Mouse (Mus musculus) forebrain, postnatal 0 days (tissue): Measurements from ENCODE around the gene Ppp1r1b. TPM values are rescaled to one million over a fixed set of nuclear protein-coding genes. Genes with fewer than 3 reads are reported as not detected.

ENCODE experiments used
- ATAC-seq: fragments of 200-750 bp; cut with Nextera tagmentation; 2 replicates; pipeline ENCODE4 v1.8.0; 2017; ENCODE audit warnings: mild to moderate bottlenecking, moderate library complexity
- DNase-seq: peaks from one replicate; pipeline ENCODE4 v3.0.0-alpha.2; 2015
- H3K27ac ChIP-seq: fragments of 300-500 bp; sonication (generic); 2 replicates; pipeline ENCODE4 v1.5.1; 2014; ENCODE audit warnings: low read depth, mild to moderate bottlenecking, antibody characterized with exemption, low read length, moderate library complexity, mixed read lengths
- H3K27me3 ChIP-seq: fragments of 300-500 bp; sonication (generic); 2 replicates; pipeline ENCODE4 v1.6.1; 2014; ENCODE audit warnings: mild to moderate bottlenecking, low read length, mixed read lengths; ENCODE audit not compliant: insufficient read depth
- H3K36me3 ChIP-seq: fragments of 300-500 bp; sonication (generic); 2 replicates; pipeline ENCODE4 v1.6.1; 2014; ENCODE audit warnings: mild to moderate bottlenecking, moderate library complexity; ENCODE audit not compliant: insufficient read depth
- H3K4me1 ChIP-seq: fragments of 300-500 bp; sonication (generic); 2 replicates; pipeline ENCODE4 v1.6.1; 2014; ENCODE audit warnings: antibody characterized with exemption; ENCODE audit not compliant: insufficient read depth
- H3K4me2 ChIP-seq: fragments of 300-500 bp; sonication (generic); 2 replicates; pipeline ENCODE4 v1.6.1; 2014; ENCODE audit warnings: low read depth, mild to moderate bottlenecking, moderate library complexity
- H3K4me3 ChIP-seq: fragments of 300-500 bp; sonication (generic); 2 replicates; pipeline ENCODE4 v1.5.1; 2014; ENCODE audit warnings: low read depth, low read length, mixed read lengths
- H3K9ac ChIP-seq: fragments of 300-500 bp; sonication (generic); 2 replicates; pipeline ENCODE4 v1.6.1; 2014; ENCODE audit warnings: mild to moderate bottlenecking
- H3K9me3 ChIP-seq: fragments of 300-500 bp; sonication (generic); 2 replicates; pipeline ENCODE4 v1.6.1; 2016; ENCODE audit warnings: low read length
- CTCF ChIP-seq: sonication (generic); IDR thresholded peaks from 2 replicates; pipeline ENCODE4 v1.5.1; 2016; ENCODE audit warnings: antibody characterized with exemption, control low read depth, low read depth
- WGBS: fragments of 180-500 bp; shearing (Covaris S2); extraction: QIAGEN DNeasy Blood & Tissue Kit; methylation state at CpG from one replicate; pipeline ENCODE4 v1.1.7; 2014; 5-methylcytosine and 5-hydroxymethylcytosine counted together
- polyA plus RNA-seq: library from polyadenylated mRNA; unstranded; fragments of >200 nt; fragmentation: Nextera tagmentation; extraction: Ambion mirVana; gene quantifications from 2 replicates; pipeline ENCODE4 v1.2.1, GENCODE M21; 2015
- total RNA-seq: library from RNA; depleted of rRNA; stranded (reverse); fragments of >200 nt; gene quantifications from 2 replicates; pipeline ENCODE4 v1.2.3, GENCODE M21; 2014

Gene Ppp1r1b
- total and polyA plus RNA-seq, 2 experiments from 2014 or later = 19.4 to 91.4 TPM

DNA sequence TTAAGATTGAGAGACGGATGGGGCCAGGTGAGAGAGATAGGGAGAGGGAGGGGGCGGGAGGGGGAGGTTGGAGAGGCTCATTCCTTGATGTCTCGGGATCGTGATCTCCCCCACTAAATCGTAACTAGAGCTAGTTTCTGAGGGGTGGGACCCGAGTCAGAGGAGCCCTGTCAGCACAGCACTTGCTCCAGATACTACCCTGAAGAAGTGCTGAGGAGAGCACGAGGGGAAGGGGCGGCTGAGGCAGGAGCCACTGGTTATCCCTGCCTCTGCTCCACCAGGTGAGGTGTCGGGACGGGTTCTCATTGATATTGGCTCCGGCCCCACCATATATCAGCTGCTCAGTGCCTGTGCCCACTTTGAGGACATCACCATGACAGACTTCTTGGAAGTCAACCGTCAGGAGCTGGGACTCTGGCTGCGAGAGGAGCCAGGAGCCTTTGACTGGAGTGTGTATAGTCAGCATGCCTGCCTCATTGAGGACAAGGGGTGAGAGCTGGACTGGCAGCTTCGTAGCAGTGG, 38.9 kb downstream of the Ppp1r1b start:
- 69% methylated on average over 14 of the region's 14 CpGs for WGBS
- Histone ChIP-seq H3K4me2 (no peak overlapping the region), H3K27me3 (no peaks in the 10 kb centered on the region; the same call in 1 of the 2 replicates), H3K36me3 (no peaks in the 10 kb centered on the region), H3K27ac (no peak overlapping the region), H3K9me3 (no peaks in the 10 kb centered on the region), H3K4me1 (no peaks in the 10 kb centered on the region), H3K9ac (no peak overlapping the region), H3K4me3 (no peak overlapping the region)
- no peak for ATAC-seq
- no peak for TF ChIP-seq CTCF
- no peak for DNase-seq

DNA sequence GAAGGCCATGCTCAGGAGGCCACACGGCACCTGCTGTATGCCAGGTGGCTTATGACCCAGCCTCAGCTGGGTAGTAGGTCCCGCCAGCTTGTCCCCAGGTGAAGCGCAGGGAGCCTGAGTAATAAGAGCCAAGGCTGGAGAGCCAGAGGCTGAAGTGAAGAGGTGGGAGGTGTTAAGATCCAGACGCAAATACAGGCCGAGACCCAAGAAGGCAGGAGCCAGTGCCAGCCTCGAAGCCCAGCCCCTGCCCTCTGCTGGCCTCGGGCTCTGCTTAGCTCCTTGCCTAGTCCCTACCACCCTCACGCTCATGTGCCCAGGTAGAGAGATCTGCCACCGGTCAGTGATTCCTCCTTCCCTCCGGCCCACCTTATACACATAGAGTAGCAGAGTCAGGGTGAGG, 40.1 kb downstream of the Ppp1r1b start:
- Histone ChIP-seq H3K27me3 (no peaks in the 10 kb centered on the region; the same call in 1 of the 2 replicates), H3K27ac (no peak overlapping the region), H3K36me3 (no peaks in the 10 kb centered on the region), H3K9me3 (no peaks in the 10 kb centered on the region), H3K9ac (no peak overlapping the region), H3K4me2 (no peak overlapping the region), H3K4me3 (no peak overlapping the region), H3K4me1 (no peaks in the 10 kb centered on the region)
- no peak for ATAC-seq
- no peak for TF ChIP-seq CTCF
- no peak for DNase-seq
- 76% methylated on average over 10 of the region's 10 CpGs for WGBS

DNA sequence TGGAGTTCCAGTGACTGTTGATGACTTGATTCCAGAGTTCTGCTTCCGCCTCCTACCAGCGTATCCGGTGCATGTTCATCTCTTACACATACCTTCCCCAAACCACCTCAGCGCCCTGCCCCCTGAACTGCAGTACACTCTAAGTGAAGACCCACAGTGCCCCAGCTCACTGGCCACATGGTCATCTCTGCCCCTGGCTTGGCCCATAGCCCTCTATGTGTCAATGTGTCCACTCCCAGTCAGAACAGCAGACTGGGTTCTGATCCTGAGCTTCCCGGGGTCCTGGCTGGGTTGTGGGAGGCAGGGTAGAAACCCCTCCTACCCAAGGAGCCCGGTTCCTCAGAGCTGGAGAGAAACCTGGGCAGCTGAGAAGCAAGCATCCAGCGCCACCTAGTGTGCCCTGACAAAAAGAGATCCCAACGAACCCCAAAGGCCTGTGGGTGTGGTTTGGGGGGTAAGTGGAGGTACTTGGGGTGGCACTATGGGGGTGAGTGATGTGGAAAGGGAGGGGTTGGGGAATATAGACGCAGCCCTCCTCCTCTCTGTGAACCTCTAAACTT, 41.1 kb downstream of the Ppp1r1b start:
- ATAC-seq (peak; percentile 42; the same call in 1 of the 2 replicates), DNase-seq (peak; percentile 61)
- peak; percentile 76 for TF ChIP-seq CTCF
- no peak overlapping the region for H3K4me3 ChIP-seq
- 24% methylated on average over 9 of the region's 9 CpGs for WGBS
- no peak overlapping the region for H3K27ac ChIP-seq
- no peaks in the 10 kb centered on the region for H3K4me1 ChIP-seq
- H3K27me3 ChIP-seq = no peaks in the 10 kb centered on the region; the same call in 1 of the 2 replicates
- H3K36me3 ChIP-seq = no peaks in the 10 kb centered on the region
- no peaks in the 10 kb centered on the region for H3K9me3 ChIP-seq
- H3K4me2 ChIP-seq = no peak overlapping the region
- H3K9ac ChIP-seq = no peak overlapping the region

DNA sequence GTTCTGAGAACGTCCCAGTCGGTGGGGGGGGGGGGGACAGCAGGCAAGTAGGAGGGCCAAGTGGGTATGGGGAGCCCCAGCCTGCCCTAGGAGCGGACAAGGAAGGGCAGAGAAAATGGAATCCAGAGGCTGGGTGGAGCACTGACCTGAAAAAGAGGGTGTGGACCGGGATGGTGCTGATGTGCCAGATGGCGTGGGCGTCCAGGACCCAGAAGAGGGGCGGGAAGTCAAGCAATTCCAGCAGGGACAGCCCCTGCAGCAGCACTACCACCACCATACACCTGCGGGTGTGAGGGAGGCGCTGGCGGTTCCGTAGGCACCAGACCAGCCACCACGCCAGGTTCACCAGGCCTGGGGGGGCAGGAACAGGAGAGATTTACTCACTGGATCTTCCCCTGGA, 41.9 kb downstream of the Ppp1r1b start:
- no peaks in the 10 kb centered on the region for H3K36me3 ChIP-seq
- no peak for TF ChIP-seq CTCF
- ATAC-seq (no peak), DNase-seq (no peak)
- no peaks in the 10 kb centered on the region for H3K9me3 ChIP-seq
- no peak overlapping the region for H3K9ac ChIP-seq
- WGBS = 78% methylated on average over 12 of the region's 12 CpGs
- no peak overlapping the region for H3K27ac ChIP-seq
- H3K4me1 ChIP-seq = no peaks in the 10 kb centered on the region
- H3K27me3 ChIP-seq = no peaks in the 10 kb centered on the region; the same call in 1 of the 2 replicates
- no peak overlapping the region for H3K4me2 ChIP-seq
- H3K4me3 ChIP-seq = no peak overlapping the region

DNA sequence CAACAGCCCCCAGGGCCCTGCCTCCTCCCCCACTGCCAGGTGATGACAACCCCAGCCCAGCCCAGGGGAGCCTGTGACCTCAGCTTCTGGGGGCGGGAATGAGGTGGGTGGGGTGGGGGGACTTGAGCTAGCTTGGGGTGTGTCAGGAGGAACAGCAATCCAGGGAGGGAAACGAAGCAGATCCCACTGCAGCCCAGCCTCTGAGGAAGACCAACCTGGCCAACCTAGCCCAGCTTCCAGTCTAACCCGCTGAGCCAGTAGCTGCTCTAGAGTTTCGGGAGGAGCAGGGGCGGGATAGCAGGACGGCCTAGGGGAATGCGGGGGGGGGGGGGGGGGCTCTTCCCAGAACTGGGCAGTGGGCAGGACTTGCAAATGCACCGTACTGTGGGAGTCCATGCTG, 43.8 kb downstream of the Ppp1r1b start:
- Histone ChIP-seq H3K27me3 (no peaks in the 10 kb centered on the region), H3K4me1 (no peaks in the 10 kb centered on the region), H3K36me3 (no peaks in the 10 kb centered on the region), H3K27ac (no peak overlapping the region), H3K4me2 (no peak overlapping the region), H3K4me3 (no peak overlapping the region), H3K9me3 (no peaks in the 10 kb centered on the region), H3K9ac (no peak overlapping the region)
- WGBS = 45% methylated on average over 7 of the region's 8 CpGs
- DNase-seq = no peak
- ATAC-seq = no peak
- no peak for TF ChIP-seq CTCF

DNA sequence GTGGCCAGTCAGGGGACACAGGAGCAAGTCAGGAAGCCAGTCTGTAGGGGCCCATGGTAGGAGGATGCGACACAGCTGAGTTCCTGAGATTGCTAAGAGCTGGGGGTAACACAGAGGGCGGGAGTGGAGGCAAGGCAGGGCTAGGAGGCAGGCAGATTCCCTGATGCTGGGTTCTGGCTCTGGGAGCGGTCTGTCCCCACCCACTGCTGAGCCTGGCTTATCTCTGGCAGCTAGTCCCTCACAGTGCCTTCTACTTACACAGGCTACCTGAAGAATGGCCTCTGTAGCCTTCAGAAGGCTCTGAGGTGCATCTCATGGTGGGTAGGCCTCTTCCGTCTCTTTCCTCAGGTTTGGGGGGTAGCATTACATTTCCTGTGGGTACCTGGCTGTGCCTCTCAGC, 44.4 kb downstream of the Ppp1r1b start:
- no peaks in the 10 kb centered on the region for H3K4me1 ChIP-seq
- DNase-seq (no peak), ATAC-seq (no peak)
- no peak for TF ChIP-seq CTCF
- H3K9me3 ChIP-seq = no peaks in the 10 kb centered on the region
- no peaks in the 10 kb centered on the region for H3K27me3 ChIP-seq
- 52% methylated on average over 3 of the region's 4 CpGs for WGBS
- H3K9ac ChIP-seq = no peak overlapping the region
- H3K4me2 ChIP-seq = no peak overlapping the region
- H3K36me3 ChIP-seq = no peaks in the 10 kb centered on the region
- no peak overlapping the region for H3K27ac ChIP-seq
- no peak overlapping the region for H3K4me3 ChIP-seq

DNA sequence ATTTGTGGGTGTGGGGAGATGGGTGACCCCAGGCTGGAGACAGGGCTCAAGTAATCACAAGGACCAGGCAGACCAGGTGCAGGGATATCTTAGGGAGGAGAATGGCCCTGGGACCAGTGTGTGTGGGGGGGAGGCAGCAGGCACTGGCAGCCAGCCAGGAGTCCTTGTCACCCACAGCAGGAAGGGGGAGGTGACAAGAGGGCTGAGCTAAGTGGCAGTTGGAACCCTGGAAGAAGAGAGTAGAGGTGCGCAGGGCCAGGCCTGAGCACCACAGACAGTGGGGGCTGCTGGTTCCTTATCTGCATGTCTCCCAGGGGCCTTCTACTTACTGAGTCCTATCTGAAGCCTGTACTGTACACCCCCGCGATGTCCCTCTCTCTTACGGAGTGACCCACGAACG, 45.1 kb downstream of the Ppp1r1b start:
- no peak for TF ChIP-seq CTCF
- Histone ChIP-seq H3K4me2 (no peak overlapping the region), H3K4me1 (no peaks in the 10 kb centered on the region), H3K4me3 (no peak overlapping the region), H3K27me3 (no peaks in the 10 kb centered on the region), H3K9ac (no peak overlapping the region), H3K27ac (no peak overlapping the region), H3K36me3 (no peaks in the 10 kb centered on the region), H3K9me3 (no peaks in the 10 kb centered on the region)
- ATAC-seq = no peak; the same call in 1 of the 2 replicates
- DNase-seq = no peak
- 74% methylated on average over 6 of the region's 6 CpGs for WGBS
